Mouse (Mus musculus): Measurements from ENCODE around the gene App.

Gene App

DNA sequence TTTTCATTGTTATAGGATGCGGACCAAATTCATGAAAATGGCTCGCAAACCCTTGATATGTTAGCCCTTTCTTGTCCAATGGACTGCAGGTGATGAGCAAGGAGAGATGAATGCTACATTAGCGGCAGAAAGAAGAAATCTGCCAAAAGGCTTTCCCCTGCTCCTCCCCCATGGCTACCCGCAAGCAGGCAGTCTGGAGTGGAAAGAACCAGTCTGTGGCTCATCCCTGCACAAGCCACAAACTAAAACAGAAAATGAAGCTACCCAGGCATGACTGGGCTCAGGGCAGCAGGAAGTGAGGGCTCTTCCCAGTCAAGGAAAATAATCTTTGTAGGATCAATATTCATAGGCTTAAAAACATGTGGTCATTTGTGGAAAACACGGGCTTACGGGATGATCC, 54.6 kb downstream of the App start:
- no peak for DNase-seq (ENCODE audit: low spot score)

DNA sequence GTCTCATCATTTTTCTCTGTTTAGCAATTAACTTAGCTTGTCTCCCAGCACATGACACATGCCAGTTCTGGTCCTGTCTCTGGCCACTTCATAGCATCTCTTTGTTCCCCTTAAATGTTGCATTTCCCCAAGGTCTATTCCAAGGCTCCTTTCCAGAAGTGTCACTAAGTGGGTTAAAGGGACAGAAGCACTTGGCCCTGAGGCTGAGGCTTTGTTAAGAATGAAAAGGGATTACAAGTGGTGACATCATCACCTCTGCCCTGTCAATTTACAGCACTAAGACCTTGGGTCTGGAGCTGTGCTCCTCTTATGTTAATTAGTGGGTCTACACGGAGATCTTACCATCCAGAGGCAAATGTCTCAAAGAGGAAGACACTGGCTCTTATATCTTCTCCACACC, 56.0 kb downstream of the App start:
- DNase-seq (ENCODE audit: low spot score): no peak

DNA sequence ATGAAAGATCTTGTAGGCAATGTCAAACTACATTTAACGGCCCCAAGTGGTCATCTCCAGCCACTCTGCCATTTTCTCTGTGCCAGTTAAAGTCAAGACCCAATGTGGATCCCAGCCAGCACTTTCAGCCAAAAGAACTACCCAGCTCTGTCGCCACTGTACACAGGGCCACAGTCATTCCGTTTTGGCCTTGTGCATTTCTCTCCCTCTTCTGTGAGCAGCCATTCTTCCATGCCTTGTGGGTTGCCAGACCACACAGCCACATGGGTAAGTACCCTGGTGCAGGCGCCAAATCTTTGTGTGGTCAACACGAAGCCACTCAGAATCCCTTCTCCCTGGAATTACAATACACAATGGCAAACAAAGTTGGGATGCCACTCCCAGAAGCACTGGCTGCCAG, 57.7 kb downstream of the App start:
- DNase-seq (ENCODE audit: low spot score): no peak

DNA sequence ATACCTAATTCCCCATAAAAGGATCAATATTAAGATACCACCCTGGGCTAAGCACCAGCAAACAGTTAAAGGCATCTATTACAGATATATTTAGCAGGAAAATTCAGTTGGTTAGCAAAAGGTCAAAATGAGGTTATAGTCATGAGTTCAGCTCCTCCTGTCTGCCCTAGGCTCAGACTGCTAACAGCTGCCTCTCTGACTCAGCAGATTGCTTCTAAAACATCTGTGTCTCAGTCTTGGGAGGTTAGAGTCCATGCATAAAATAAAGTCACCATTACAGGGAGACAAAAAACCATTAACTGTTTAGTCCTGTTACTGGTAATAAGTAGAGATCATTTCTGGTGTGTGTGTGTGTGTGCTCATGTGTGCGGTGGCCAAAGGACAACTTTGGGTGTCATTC, 58.8 kb downstream of the App start:
- no peak for DNase-seq (ENCODE audit: low spot score)

DNA sequence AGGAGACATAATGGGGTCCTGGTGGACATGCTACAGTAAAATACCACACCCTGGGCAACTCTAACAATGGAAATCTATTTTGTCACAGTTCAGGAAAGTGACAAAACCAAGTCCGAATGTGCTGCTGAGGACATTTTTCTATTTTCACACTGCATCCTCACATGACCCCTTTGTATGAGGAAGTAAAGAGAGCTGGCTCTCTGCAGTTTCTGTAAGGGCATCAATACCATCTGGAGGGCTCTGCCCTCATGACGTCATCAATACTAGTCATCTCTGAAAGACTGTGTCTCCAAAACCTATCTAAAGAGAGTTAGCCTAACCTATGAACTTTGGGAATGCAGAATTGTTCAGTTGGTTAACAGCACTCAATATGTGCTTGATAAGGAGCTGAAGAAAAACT, 59.6 kb downstream of the App start:
- no peak for DNase-seq (ENCODE audit: low spot score)

DNA sequence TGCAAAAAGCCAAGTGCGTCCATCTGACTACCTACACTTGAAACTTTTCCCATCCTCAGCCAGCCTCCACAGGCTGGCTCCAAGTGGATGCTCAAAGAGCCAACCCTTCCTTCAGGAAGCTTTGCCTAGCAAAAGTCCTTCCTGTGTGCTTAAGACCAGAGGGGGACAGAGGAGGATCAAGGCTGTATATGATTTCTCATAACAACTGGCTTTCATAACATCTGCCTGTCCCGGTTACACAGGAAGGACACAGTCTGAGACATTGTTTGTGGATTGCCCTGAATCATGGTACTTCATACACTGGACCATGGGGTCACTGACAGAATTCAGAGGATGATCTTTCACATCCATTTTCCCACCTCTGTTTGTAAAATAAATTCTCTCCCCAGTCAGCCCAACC, 61.3 kb downstream of the App start:
- DNase-seq (ENCODE audit: low spot score): no peak

DNA sequence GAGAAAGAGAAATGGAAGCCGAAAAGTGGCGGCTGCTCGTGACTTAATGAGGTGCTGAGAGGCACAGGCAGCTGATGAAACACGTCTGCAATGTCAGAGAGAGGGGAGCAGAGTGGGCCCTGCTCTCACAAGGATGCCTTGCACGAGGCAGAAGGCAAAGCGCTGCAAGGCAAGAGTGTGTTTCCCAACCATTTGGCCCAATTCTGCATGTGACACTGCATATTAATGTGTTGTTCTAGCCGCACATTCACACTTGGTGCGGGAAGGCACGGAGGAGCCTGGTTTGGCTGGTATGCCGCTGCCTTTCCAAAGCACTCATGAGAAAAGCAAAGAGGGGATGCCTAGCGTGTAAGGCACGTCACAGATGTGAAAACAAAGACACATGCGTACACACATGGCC, 63.1 kb downstream of the App start:
- no peak for DNase-seq (ENCODE audit: low spot score)

DNA sequence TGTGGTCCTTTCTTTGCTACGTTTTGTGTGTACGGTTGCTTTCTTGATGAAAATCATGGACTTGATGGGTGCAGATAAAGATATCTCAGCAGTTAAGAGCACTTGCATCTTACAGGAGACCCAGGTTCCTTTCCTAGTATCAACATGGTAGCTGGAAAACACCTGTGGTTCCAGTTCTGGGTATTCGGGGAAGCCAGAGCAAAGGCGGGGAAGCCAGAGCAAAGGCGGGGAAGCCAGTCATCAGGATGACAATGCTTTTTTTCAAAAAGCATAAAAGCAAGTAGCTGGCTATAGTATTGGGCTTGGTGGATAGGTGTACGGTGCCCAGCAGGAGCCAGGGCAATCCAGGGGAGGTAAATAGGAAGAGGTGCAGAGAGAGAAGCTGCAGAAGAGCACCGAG, 65.1 kb downstream of the App start:
- no peak for DNase-seq (ENCODE audit: low spot score)

DNA sequence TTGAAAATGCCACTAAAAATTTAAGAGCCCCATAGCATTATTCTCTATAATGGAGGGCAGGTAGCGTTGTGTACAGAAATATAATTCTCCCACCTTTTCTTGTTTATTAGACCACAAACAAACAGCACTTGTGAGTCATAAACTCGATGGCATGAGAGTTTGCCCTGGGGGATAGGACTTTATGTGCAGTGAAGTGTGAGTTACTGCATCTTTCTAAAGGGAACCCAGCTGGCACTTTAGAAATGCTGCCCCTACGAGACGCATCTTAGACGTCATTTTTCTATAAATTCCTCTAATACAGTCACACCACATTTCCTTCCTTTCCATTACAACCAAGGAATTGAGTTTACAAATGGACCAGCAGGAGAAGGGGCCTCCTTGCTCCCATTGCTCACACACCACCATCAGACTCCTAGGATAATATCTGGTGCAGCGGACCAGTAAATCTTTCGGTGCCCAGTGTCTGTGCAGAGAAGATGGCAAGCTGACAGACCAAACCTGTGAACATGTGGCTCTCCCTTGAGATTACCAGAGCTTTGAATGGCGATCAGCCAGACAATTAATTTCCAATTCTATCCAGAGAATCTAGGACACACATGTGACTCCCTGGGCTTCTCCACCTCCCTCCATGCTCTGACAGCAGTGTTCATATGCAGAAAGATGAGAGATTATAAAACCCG, 66.8 kb downstream of the App start:
- DNase-seq (ENCODE audit: low spot score): no peak

DNA sequence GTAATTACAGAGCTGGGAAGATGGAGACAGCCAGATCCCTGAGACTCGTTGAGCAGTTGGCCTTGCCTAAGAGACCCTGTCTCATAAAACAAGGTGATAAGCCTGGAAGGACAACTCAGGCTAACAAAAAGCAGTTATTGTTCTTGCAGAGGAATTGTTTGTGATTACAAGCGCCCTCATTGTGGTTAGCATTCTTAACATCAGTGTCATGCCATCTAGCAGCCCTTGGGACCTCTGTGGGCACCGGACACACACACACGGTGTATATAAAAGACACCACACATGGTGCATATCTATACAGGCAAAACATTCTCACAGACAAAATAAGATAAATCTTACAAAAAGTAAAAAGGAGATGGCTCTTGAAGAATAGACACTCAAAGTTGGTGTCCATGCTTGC, 68.0 kb downstream of the App start:
- no peak for DNase-seq (ENCODE audit: low spot score)

DNA sequence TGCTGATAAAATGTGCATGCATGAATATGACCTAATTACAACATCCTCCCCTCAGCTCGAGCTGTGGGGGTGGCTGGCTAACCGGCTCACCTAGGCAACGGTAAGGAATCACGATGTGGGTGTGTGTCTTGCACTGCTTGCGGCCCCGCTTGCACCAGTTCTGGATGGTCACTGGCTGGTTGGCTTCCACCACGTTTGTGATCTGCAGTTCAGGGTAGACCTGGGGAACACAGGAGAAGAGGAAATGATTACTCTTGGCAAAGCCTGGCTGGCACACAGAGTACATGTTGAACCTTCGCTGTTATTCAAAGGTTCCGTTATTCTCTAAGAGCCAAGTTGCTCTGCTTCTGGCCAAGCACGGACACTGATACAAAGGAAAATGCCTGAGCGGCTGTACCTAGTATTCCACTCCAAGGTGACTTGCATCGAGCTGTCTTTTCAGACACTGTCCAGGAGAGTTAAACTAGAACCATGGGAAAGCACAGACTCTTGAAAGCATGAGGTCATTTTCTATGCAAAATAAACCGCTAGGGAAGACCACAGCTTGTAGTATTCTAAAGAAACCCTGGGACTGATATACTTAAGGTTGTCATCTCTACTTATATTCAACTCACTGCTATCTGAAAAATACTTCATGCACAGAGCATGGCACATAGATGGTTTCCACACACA, 70.3 kb downstream of the App start:
- DNase-seq (ENCODE audit: low spot score): no peak

DNA sequence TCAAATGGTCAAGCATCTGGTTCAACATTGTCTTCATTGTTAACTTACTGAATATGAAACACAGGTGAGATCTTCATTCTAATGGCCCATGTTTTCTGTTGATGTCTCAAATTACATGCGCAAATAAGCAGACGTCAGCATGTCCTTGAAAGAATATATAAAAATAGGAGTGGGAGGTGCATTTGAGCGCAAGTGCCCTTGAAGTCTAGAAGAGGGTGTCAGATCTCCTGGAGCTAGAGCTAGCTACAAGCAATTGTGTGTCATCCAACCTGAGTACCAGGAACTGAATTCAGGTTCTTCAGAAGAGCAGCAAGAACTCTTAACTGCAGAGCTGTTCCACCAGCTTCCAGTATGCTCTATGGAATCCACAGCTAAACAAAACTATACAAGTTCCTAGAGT, 72.0 kb downstream of the App start:
- DNase-seq (ENCODE audit: low spot score): no peak

DNA sequence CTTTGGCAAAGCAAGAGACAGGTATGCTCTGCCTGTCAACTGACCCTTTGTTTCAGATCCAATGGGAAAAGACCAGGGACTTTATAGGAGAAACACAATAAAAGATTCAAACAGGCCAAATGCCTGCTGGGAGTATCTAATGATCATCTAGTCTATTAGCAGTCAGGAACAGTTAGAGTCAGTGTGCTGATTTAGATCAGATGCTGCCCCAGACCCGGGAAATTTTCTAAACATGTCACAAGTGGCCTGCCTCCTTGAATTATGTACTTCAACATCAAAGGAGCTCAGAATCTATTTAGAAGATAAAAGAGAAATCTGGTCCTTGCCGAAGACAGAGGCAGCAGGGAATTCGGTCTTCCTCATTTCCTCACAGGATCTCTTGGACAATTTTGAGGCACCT, 72.8 kb downstream of the App start:
- DNase-seq (ENCODE audit: low spot score): no peak

DNA sequence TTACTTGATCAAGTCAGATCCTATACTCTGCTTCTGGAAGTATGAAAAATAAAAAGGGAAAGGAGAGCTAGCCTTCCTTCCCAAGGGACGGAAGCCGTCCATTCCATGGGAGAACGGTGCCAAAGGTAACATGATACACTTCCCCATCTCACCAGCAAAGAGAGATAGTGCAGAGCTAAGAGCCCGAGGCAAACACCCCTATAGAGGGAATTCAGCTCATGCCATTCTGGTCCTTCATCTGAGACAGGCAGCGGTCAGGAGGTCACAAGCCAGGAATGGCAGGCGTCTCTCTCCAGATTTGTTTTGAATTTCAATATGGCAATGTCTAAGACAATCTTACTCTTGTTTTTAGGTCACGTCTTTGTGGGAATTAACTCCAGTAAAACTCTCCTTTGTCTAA, 74.1 kb downstream of the App start:
- DNase-seq (ENCODE audit: low spot score): no peak

DNA sequence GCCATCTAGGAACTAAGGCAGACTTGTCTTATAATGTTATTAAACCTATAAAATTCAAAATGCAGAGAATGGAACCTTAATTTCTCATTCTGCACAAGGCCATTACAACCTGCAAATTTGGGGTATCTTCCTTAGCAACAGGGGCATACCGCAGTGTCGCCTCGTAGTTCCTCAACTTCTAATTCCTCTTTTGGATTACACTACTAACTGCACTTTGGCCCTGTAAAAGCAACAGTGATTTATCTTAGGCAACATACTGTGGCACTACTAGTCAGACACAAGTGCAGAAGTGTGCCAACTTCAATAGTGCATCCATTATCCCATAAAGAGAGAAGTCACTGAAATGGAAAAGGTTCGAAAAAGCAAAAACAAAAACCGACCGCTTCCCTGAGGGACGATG, 74.5 kb downstream of the App start:
- no peak for DNase-seq (ENCODE audit: low spot score)

DNA sequence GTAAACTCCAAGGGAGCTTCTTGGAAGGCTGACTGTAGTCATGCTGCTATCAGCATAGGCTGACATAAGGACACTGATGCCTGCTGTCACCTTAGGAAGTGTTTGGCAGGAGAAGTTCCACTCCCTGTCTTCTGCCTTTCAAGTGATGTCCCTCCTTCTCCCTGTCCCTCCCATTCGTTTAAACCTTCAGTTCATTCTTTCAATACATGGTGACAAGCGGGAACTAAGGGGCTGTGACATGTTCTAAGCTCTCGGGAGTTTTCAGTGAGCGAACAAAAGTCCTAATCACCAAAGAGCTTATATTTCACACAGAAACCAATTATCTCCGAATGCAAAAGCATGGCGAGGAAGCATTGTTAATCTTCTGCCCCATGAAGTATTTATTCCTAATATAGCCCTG, 77.2 kb downstream of the App start:
- no peak for DNase-seq (ENCODE audit: low spot score)

DNA sequence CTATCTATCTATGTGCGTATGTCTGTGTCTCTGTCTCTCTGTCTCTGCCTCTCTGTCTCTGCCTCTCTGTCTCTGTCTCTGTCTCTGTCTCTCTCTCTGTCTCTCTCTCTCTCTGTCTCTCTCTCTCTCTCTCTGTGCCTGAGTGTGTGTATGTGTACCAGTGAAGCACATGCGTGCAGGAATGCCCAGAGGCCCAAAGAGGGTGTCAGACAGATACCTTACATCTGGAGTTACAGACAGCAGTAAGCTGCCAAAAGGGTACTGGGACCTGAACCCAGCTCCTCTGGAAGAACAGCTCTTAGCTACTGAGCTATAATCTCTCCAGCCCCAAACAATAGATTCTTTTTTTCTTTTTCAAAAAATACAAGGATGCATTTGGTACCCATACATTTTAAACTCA, 77.6 kb downstream of the App start:
- DNase-seq (ENCODE audit: low spot score): no peak

DNA sequence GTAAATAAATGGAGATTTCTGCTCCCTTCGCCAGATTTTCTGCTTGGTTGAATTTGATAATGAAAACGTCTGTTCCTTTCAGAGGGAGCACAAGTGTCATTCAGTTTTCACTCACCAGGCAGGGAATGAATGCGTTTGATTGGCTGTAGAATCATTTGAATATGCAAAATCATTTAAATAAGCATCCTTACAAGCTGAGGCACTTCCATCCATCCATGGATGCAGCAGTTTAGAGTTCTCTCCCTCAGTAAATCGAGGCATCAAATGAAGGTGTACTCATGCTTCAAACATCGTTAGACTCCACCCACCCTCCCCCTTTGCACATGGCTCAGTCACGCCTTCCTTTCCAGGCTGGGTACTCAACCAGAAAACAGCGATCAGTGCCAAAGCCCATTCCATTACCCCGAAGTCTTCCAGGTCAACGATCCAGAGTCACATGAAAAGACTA, 80.9 kb downstream of the App start:
- DNase-seq (ENCODE audit: low spot score): no peak

DNA sequence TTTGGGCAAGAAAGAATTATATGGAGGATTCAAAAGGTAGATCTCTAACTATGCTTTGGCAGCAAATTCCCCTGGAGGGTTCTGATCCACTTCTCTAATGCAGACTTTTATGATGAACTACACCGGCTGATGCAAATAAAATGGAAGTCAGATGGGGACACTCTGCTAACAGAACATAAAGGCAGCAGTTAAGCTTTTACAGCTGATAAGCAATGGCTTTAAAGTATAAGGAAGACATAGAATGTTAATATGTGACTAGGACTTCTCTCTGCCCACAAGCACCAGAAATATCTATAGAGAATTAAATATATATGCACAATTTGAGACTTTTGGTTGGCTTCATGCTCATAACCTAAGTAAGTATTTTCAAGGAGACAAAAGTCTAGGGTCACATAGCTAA, 81.4 kb downstream of the App start:
- DNase-seq (ENCODE audit: low spot score): no peak

DNA sequence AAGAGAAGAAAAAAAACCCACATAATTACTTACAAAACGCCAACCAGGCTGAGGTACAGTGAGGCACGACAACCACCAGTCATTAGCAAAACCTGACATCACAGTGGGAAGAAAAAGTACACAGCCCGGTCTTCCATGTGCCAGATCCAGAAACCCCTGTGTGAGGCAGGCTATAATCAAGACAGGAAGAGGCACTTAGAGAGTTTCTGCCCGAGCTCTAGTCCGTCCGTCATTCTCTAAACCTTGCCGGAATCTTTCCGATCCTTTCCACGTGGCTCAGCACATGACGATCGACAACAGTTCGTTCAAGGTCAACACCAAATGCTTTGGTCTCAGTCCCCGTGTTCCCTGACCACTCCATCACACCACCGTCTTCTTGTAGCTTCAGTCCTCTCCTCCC, 82.6 kb downstream of the App start:
- no peak for DNase-seq (ENCODE audit: low spot score)

DNA sequence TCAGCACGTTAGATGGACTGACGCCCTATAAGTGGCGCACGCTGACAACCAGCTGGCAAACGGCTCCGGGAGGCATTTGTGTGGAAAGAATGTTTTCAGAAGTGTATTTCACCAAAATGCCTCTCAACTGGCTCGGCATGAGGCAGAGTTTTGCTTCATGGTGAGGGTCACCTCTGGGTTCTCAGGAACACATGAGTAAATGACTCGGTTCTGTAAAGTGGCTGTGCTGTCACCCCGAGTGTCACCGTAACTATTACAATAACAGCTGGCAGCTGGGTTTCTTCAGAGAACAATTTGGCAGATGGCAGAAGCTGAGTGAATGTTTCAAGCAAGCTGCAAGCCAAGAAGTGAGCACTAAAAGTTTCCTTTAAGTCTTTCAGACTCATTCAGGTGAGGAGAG, 85.4 kb downstream of the App start:
- no peak for DNase-seq (ENCODE audit: low spot score)

DNA sequence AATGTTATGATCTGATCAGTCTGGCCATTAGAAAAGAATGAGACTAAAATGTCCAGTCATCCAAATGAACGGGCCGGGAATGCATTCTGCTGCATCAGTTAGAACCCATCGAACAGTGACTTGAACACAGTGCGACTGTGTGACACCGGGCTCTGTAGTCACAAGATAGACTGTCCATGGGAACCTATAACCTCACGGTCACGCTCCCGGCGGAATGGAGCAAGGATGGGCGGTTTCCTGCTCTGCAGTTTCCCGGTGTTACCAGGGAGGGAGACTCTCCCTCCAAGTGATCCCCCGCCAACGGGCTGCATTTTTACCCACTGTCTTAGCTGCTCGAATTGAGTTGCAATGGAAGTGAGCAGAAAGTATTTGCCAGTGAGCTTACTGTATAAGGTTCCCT, 87.3 kb downstream of the App start:
- no peak for DNase-seq (ENCODE audit: low spot score)

DNA sequence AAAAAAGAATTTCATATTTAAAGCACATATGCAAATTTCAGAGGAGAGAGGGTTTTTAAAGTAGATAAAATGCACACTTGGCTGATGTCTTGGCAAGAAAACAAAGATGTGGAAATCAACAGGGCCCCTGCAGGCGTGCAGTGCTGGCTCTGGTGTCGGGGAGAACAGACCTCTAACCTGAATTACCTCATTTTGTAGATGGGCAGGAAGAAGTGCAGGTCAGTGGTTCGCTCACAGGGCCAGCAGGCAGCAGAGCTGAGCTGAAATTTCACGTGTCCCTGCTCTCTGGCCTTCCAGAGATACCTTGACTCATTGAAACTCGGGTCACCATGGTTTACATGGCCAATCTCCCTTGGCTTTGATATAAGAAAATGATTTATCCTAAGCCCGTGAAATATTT, 87.7 kb downstream of the App start:
- DNase-seq (ENCODE audit: low spot score): no peak

DNA sequence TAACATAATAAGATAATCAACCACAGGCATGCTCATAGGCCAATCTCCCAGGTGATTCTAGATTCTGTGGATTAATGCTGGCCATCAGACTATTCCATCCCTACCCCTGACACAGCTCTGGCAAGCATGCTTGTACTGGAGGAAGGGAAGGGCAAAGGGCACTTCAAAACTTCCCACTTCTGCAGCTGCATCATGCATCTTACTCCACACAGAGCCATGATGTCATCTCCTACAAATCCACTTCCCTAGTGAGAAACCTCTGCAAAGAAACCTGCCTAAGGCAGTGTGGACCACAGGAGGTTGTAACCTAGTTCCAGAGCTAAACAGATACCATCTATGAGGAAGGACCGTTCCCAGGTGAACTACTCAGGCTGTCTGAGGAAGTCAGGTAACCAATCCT, 89.4 kb downstream of the App start:
- no peak for DNase-seq (ENCODE audit: low spot score)
